Mouse (Mus musculus): Measurements from ENCODE around the gene Ltv1.

GRCm38 (mm10) chr10:13222135-13222534, 29.2 kb upstream of the Ltv1 start:
- no peak for TF ChIP-seq GATA1 (IDR thresholded peaks at IDR 0.05; ENCODE audit: low read length)
- no peak for TF ChIP-seq TAL1 (IDR thresholded peaks at IDR 0.05; ENCODE audit: low read length)
